Mouse (Mus musculus) MN1 (cell line): ENCODE measurements at regions not wholly inside any gene's neighbourhood (a gene's known extent, or its start where the extent isn't known, plus 50 kb on each side); places are given as distances from the start of the nearest gene placed in this dataset.

Experiments used
- DNase-seq: peaks from one replicate; pipeline ENCODE4 v3.0.0-alpha.2; 2016; ENCODE audit warnings: low spot score

GRCm38 (mm10) chr1:144316251-144316650 is 67.2 kb upstream of the Rgs1 start:
- no peak for DNase-seq

- DNase-seq: no peak
These were observed 65.3 kb upstream of the Rgs1 start for GRCm38 (mm10) chr1:144314382-144314781.

GRCm38 (mm10) chr1:144313318-144313717 is 64.3 kb upstream of the Rgs1 start:
- DNase-seq: no peak

- DNase-seq: no peak
These were observed 60.9 kb upstream of the Rgs1 start for GRCm38 (mm10) chr1:144309901-144310300.

- no peak for DNase-seq
These were observed 59.3 kb upstream of the Rgs1 start for GRCm38 (mm10) chr1:144308313-144308712.

GRCm38 (mm10) chr1:144307854-144308285 is 58.8 kb upstream of the Rgs1 start:
- no peak for DNase-seq

GRCm38 (mm10) chr1:144307017-144307853 is 58.2 kb upstream of the Rgs1 start:
- no peak for DNase-seq

- DNase-seq: no peak
These were observed 57.2 kb upstream of the Rgs1 start for GRCm38 (mm10) chr1:144306284-144306683.

- DNase-seq: no peak
These were observed 51.6 kb upstream of the Rgs1 start for GRCm38 (mm10) chr1:144300670-144301069.
